In genomic region chr7:68117567-68117966, GRCm38 (mm10) we compare ENCODE assay signal across 24 mouse cellular contexts.
A peak's percentile ranks its signal among the peaks of the same experiment; 100 is the strongest.
DNase-seq lines count a peak whose midpoint lies in the region; ATAC-seq lines count a peak whose summit lies in the region.
"Had no signal": no experiment of that assay in that cellular context is flagged by ENCODE, and none has a peak within 500 bp of the region (broad histone marks: within the 10 kb centered on the region; RNA-seq: fewer than 3 reads in every experiment).

No protein-coding gene starts in this region.

- H3K4me1 ChIP-seq in kidney, embryonic 14.5 days (ENCODE audit: control insufficient read depth, insufficient read depth, low read length), result peaks cover 22% of the 10 kb centered on the region
- H3K4me1 ChIP-seq in embryonic facial prominence, embryonic 10.5 days, result peaks cover 71% of the 10 kb centered on the region
- H3K4me1 ChIP-seq in limb, embryonic 12.5 days (replicated peaks), result peaks cover 69% of the 10 kb centered on the region

- H3K4me3 ChIP-seq in kidney, embryonic 14.5 days (ENCODE audit: low read length), result no peak overlapping the region
- H3K4me3 ChIP-seq in embryonic facial prominence, embryonic 10.5 days, result no peak overlapping the region
- H3K4me3 ChIP-seq in limb, embryonic 12.5 days (replicated peaks), result no peak overlapping the region
- H3K4me3 ChIP-seq: embryonic facial prominence, embryonic 15.5 days; heart, embryonic 15.5 days; hindbrain, embryonic 15.5 days; midbrain, embryonic 12.5 days had no signal

- DNase-seq in cerebellum, postnatal 10 days, result peak; percentile 28 to 44
- DNase-seq in cerebellum, adult 11 months, result no peak
- DNase-seq in kidney, postnatal 25 days, result no peak
- DNase-seq in embryonic facial prominence, embryonic 10.5 days (ENCODE audit: low spot score), result no peak
- DNase-seq in cerebellum, adult 9-10 months, result no peak
- DNase-seq in testis, postnatal 10 days (ENCODE audit: low spot score), result no peak
- DNase-seq: adrenal gland, adult 8-10 months; gastrocnemius, postnatal 36 days; heart, postnatal 36 days; kidney, postnatal 10 days; layer of hippocampus, adult 9-11 months; liver, postnatal 0 days had no signal

- peak overlapping the region; percentile 79 for H3K27ac ChIP-seq in kidney, embryonic 14.5 days (ENCODE audit: low read depth, low read length)
- peak overlapping the region; percentile 57; the same call in 1 of the 2 replicates for H3K27ac ChIP-seq in embryonic facial prominence, embryonic 10.5 days (replicated peaks)
- peak overlapping the region; percentile 79 for H3K27ac ChIP-seq in limb, embryonic 12.5 days
- H3K27ac ChIP-seq: embryonic facial prominence, embryonic 15.5 days; heart, embryonic 15.5 days; hindbrain, embryonic 15.5 days; macrophage; midbrain, embryonic 12.5 days; stomach, postnatal 0 days had no signal

- 77% methylated on average over 5 of the region's 5 CpGs for WGBS in kidney, embryonic 14.5 days
- 59% methylated on average over 5 of the region's 5 CpGs for WGBS in embryonic facial prominence, embryonic 10.5 days
- WGBS in limb, embryonic 12.5 days, result 65% methylated on average over 5 of the region's 5 CpGs

- no peak overlapping the region for H3K4me2 ChIP-seq in kidney, embryonic 14.5 days (replicated peaks; ENCODE audit: low read depth, low read length)
- H3K4me2 ChIP-seq in limb, embryonic 12.5 days, result no peak overlapping the region
- H3K4me2 ChIP-seq: embryonic facial prominence, embryonic 15.5 days; heart, embryonic 15.5 days; hindbrain, embryonic 15.5 days; liver, embryonic 11.5 days; midbrain, embryonic 12.5 days had no signal

- H3K36me3 ChIP-seq in kidney, embryonic 14.5 days (ENCODE audit: control insufficient read depth, insufficient read depth, low read length), result no peaks in the 10 kb centered on the region
- H3K36me3 ChIP-seq in embryonic facial prominence, embryonic 10.5 days (replicated peaks), result peaks cover 11% of the 10 kb centered on the region
- peaks cover 8% of the 10 kb centered on the region; the same call in 1 of the 2 replicates for H3K36me3 ChIP-seq in limb, embryonic 12.5 days
- H3K36me3 ChIP-seq: heart, embryonic 15.5 days; hindbrain, embryonic 15.5 days had no signal

- no peak overlapping the region for H3K9ac ChIP-seq in kidney, embryonic 14.5 days (ENCODE audit: low read depth, low read length)
- H3K9ac ChIP-seq in limb, embryonic 12.5 days (replicated peaks), result no peak overlapping the region
- H3K9ac ChIP-seq: embryonic facial prominence, embryonic 15.5 days; heart, embryonic 15.5 days; hindbrain, embryonic 15.5 days; liver, postnatal 0 days; midbrain, embryonic 12.5 days had no signal

- no peaks in the 10 kb centered on the region for H3K9me3 ChIP-seq in kidney, embryonic 14.5 days (ENCODE audit: control insufficient read depth, low read length)
- H3K9me3 ChIP-seq in embryonic facial prominence, embryonic 10.5 days, result no peaks in the 10 kb centered on the region
- no peaks in the 10 kb centered on the region for H3K9me3 ChIP-seq in limb, embryonic 12.5 days
- H3K9me3 ChIP-seq: embryonic facial prominence, embryonic 15.5 days; heart, embryonic 15.5 days; hindbrain, embryonic 15.5 days; midbrain, embryonic 12.5 days had no signal

- H3K27me3 ChIP-seq in kidney, embryonic 14.5 days (ENCODE audit: control insufficient read depth, insufficient read depth, low read length), result no peaks in the 10 kb centered on the region
- H3K27me3 ChIP-seq in embryonic facial prominence, embryonic 10.5 days (replicated peaks; ENCODE audit: low read depth, poor library complexity, severe bottlenecking), result no peaks in the 10 kb centered on the region
- no peaks in the 10 kb centered on the region for H3K27me3 ChIP-seq in limb, embryonic 12.5 days
- H3K27me3 ChIP-seq: embryonic facial prominence, embryonic 15.5 days; heart, embryonic 15.5 days; hindbrain, embryonic 15.5 days; midbrain, embryonic 12.5 days had no signal

- ATAC-seq in kidney, embryonic 14.5 days (ENCODE audit: low FRiP score, low TSS enrichment), result no peak
- no peak for ATAC-seq in limb, embryonic 12.5 days (ENCODE audit: insufficient number of reproducible peaks, insufficient read depth, low FRiP score, low TSS enrichment, low read depth)
- ATAC-seq: activated CD4-positive, CD25-positive, alpha-beta regulatory T cell, adult 4 months; intestine, embryonic 16.5 days; liver, postnatal 0 days; lung, postnatal 0 days had no signal

Comparison
In these comparisons a context has a peak if more than half of its experiments do, and no peak if none do; other contexts are left out.
1. DNase-seq: peak in cerebellum, postnatal 10 days (2 of 2); none in cerebellum, adult 11 months (single experiment), kidney, postnatal 25 days (0 of 2), embryonic facial prominence, embryonic 10.5 days (single experiment), cerebellum, adult 9-10 months (single experiment) and testis, postnatal 10 days (single experiment).
2. Peak in every context shown above with its lines, with median percentiles within 50 percentile points of each other: H3K27ac ChIP-seq.